Mouse (Mus musculus) inflammation-experienced regulatory T-cells, adult 6 months (primary cell): ENCODE data around the gene Jmjd1c. TPM values are rescaled to one million over a fixed set of nuclear protein-coding genes. Genes with fewer than 3 reads are reported as not detected.
A peak's percentile ranks its signal among the peaks of the same experiment; 100 is the strongest.

ENCODE experiments used
- ATAC-seq: one replicate; pipeline ENCODE4 v1.8.0; 2017
- polyA plus RNA-seq, 3 experiments: library from polyadenylated mRNA; unstranded; fragments of 100-300 nt; shearing (Covaris generic); gene quantifications; one replicate each; pipeline ENCODE4 v1.2.1; 2017

Gene Jmjd1c
- polyA plus RNA-seq, 3 experiments from 2014 or later: 34.3 to 58.3 (median 45.7) TPM

DNA sequence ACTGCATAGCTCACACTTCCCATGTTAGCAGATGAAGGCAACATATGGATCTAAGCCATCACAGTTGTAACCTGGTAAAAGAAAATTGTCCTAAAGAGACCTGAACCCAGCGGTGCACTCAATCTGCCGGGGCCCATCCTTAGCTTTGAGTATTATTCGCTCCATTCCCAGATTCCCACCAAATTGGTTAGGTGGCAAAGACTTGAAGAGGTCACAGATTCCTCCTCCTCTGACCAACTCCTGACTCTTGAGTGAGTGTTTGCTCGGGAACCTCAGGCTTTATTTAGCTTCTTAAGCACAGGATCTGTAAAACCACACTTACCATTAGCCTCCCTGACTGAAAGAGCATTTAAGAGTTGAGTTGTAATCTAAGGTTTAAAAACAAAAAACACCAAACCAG lies 23.3 kb upstream of the Jmjd1c start:
- no peak for ATAC-seq

- ATAC-seq: no peak
These were observed 22.3 kb upstream of the Jmjd1c start for GRCm38 (mm10) chr10:67073577-67073976.

GRCm38 (mm10) chr10:67075931-67076878 lies 19.7 kb upstream of the Jmjd1c start:
- ATAC-seq: no peak

GRCm38 (mm10) chr10:67079030-67079429 lies 16.9 kb upstream of the Jmjd1c start:
- no peak for ATAC-seq

- ATAC-seq: no peak
These were observed 14.5 kb upstream of the Jmjd1c start for GRCm38 (mm10) chr10:67081206-67082007.

- ATAC-seq: no peak
These were observed 13.4 kb upstream of the Jmjd1c start for GRCm38 (mm10) chr10:67082531-67082930.

GRCm38 (mm10) chr10:67083446-67084166 lies 12.3 kb upstream of the Jmjd1c start:
- no peak for ATAC-seq

- ATAC-seq: no peak
These were observed 10.8 kb upstream of the Jmjd1c start for GRCm38 (mm10) chr10:67085124-67085523.

- no peak for ATAC-seq
These were observed 10.0 kb upstream of the Jmjd1c start for GRCm38 (mm10) chr10:67085916-67086315.

DNA sequence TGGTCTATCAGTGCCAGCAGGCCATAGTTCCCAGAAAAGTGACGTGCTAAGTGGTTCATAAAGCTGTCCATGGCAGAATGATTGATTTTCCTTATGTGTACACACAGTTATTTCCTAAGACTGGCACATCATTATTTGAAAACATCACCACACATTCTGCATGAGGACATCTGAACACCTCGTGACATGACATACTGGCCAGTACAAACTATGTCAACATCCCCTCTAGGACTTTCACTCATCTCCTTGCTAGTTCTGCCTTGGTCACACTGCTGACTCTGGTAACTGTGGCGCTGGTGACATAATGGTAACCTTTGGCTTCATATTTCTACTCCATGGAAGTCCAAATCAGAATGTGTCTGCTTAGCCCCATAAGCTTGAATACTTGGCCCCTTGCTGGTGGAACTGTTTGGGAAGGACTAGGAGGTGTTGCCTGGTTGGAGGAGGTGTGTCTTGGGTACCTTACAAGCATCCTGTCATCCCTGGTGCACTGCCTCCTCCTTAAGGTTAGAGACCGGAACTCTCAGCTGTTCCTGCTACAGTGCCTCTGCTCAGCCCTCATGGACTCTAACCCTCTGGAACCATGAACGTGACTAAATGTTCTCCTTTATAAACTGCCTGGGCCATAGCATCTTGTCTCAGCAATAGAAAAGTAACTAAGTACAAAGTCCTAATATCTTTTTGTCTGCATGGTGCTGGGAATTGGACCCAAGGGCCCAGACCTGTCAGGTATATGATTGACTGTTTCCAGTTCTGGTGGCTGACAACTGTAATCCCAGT lies 8.3 kb upstream of the Jmjd1c start:
- ATAC-seq: no peak

GRCm38 (mm10) chr10:67090611-67091010 lies 5.3 kb upstream of the Jmjd1c start:
- ATAC-seq: no peak

- no peak for ATAC-seq
These were observed 1.0 kb upstream of the Jmjd1c start for GRCm38 (mm10) chr10:67094922-67095321.

DNA sequence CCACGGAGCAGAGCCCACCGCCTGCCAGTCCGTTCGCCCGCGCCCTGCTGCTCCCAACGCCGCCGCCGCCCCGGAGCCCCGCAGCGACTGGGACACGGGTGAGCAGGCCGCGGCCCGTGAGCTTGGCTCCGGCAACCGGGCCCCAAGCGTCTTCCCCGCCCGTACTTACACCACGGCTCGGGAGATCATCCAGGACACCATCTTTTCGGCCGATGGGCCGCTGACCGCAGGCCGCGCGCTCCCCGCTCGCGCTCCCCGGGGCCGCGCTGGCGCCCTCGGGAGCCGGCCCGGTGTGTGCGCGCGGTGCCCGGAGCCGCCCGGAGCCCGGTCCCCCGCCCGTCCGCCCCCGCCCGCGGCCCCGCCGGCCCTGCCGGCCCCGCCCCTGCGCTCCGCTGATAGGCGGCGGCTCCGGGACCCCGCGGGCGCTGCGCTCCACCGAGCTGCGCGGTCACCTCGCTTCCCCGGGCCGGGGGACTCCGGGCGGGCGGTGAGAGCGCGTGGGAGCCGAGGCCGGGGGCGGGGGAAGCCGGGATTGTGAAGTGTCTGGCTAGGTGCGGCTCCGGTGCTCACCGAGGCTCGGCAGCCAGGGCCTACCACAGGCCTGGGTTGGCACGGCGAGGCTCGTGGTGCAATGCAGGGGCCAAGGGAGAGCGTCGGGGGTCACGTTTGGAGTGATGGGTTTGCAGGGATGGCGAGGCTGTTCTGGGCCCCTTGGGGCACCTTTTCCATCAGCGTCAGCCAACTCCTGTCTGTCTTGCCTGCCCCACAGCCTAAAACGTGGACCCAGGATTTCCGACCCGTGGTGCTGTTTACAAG lies 904 bp downstream of the Jmjd1c start, which contains the start of gene Reep3:
Gene Reep3, minus strand, starts transcription at position 325 of the 816 bp plus-strand sequence.
- peak; percentile 22 for ATAC-seq

DNA sequence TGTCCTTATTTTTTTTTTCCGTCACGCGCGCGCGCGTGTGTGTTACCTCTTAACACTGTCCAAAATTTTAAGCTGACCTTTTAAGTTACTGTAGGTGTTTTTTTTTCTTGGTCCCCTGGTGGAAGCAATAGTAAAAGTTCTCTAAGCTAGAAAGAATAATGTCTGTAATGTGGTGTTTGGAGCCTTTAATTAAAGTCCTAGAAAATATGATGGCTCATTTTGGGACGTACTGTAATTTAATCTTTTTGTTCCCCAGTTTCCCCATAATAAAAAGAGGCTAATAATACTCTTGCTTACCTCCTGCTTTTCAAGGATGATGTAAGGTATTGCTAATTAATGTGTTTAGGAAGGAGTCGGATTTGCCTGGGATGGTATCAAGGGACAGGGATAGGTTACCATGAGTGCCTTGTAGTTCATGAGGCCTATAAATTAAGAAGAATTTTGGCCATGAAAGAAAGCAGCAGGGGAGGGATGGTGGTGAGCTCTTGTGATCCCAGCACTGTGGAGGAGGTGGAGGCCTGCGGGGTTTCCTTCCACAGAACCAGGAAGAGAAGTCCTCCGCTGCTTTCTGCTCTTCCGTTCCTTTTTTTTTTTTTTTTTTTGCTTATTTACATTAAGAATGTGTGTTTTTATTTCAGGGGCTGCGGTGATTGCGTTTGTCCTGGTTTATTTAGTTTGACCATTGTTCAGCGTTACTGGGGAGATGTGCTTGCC lies 1.7 kb downstream of the Jmjd1c start:
- ATAC-seq: no peak

GRCm38 (mm10) chr10:67098408-67099050 lies 2.6 kb downstream of the Jmjd1c start:
- peak; percentile 6 for ATAC-seq

DNA sequence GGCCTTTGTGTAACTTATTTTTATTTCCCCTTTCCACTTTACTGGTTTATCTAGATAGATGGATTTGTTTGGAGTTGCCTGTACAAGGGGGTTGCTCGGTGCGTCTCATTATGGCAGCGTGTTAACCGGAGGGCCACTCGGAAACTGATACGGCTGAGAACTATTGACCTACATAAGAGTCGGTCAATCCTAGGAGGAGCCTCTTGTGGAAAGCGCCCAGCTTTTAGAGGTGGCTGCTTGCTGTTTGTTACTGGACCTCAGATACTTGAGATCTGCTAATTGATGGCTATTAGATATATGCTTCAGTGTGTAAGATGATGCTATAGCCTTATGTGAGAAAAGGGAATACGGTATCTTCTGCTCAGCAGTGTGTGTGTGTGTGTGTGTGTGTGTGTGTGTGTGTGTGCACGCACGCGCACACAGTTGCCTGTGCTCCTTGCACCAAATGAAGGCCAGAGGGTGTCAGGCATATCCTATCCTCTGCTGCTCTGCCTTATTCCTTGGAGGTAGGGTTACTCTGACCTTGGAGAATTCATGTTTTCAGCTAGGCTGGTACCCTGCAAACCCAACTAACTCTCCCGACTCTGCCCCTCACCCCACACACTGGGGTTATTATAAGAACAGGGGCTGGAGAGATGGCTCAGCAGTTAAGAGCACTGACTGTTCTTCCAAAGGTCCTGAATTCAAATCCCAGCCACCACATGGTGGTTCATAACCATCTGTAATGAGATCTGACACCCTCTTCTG lies 3.4 kb downstream of the Jmjd1c start:
- no peak for ATAC-seq

GRCm38 (mm10) chr10:67100011-67100661 lies 4.2 kb downstream of the Jmjd1c start:
- ATAC-seq: peak; percentile 50

- peak; percentile 49 for ATAC-seq
These were observed 4.9 kb downstream of the Jmjd1c start for GRCm38 (mm10) chr10:67100831-67101251.
